Mouse (Mus musculus) stomach, postnatal 0 days (tissue): ENCODE data around the gene Ip6k2. TPM values are rescaled to one million over a fixed set of nuclear protein-coding genes. Genes with fewer than 3 reads are reported as not detected.

Experiments used
- ATAC-seq: fragments of 200-750 bp; cut with Nextera tagmentation; 2 replicates; pipeline ENCODE4 v1.8.0; 2017; ENCODE audit not compliant: low FRiP score, low TSS enrichment
- DNase-seq: peaks from one replicate; pipeline ENCODE4 v3.0.0-alpha.2; 2016; ENCODE audit warnings: low spot score
- H3K27ac ChIP-seq: fragments of 300-500 bp; sonication (generic); replicated peaks from 2 replicates; pipeline ENCODE4 v1.5.1; 2014; ENCODE audit warnings: mild to moderate bottlenecking, control low read depth
- H3K27me3 ChIP-seq: fragments of 300-500 bp; sonication (generic); 2 replicates; pipeline ENCODE4 v1.6.1; 2014; ENCODE audit warnings: low read length; ENCODE audit not compliant: control insufficient read depth, insufficient read depth
- H3K36me3 ChIP-seq: fragments of 300-500 bp; sonication (generic); 2 replicates; pipeline ENCODE4 v1.6.1; 2014; ENCODE audit warnings: low read length, mixed read lengths; ENCODE audit not compliant: control insufficient read depth, insufficient read depth
- H3K4me1 ChIP-seq: fragments of 300-500 bp; sonication (generic); replicated peaks from 2 replicates; pipeline ENCODE4 v1.6.1; 2014; ENCODE audit warnings: antibody characterized with exemption; ENCODE audit not compliant: control insufficient read depth, insufficient read depth
- H3K4me2 ChIP-seq: fragments of 300-500 bp; sonication (generic); replicated peaks from 2 replicates; pipeline ENCODE4 v1.6.1; 2014; ENCODE audit warnings: low read depth, mild to moderate bottlenecking, control low read depth, moderate library complexity
- H3K4me3 ChIP-seq: fragments of 300-500 bp; sonication (generic); 2 replicates; pipeline ENCODE4 v1.5.1; 2014; ENCODE audit warnings: low read depth, low read length, control low read depth
- H3K9ac ChIP-seq: fragments of 300-500 bp; sonication (generic); 2 replicates; pipeline ENCODE4 v1.6.1; 2014; ENCODE audit warnings: mild to moderate bottlenecking, low read length, control low read depth, mixed read lengths
- H3K9me3 ChIP-seq: fragments of 300-500 bp; sonication (generic); 2 replicates; pipeline ENCODE4 v1.6.1; 2016; ENCODE audit warnings: low read length; ENCODE audit not compliant: control insufficient read depth
- CTCF ChIP-seq: IDR thresholded peaks from 2 replicates; pipeline ENCODE4 v1.5.1; 2016; ENCODE audit warnings: antibody characterized with exemption, low read depth, mild to moderate bottlenecking, moderate library complexity
- EP300 ChIP-seq: optimal IDR thresholded peaks from 2 replicates; pipeline ENCODE3; 2016; ENCODE audit warnings: antibody characterized with exemption
- WGBS: fragments of 180-500 bp; shearing (Covaris S2); extraction: QIAGEN DNeasy Blood & Tissue Kit; methylation state at CpG from one replicate; pipeline ENCODE4 v1.1.7; 2014; 5-methylcytosine and 5-hydroxymethylcytosine counted together
- polyA plus RNA-seq: library from polyadenylated mRNA; unstranded; fragments of >200 nt; fragmentation: Nextera tagmentation; extraction: Ambion mirVana; gene quantifications from 2 replicates; pipeline ENCODE4 v1.2.1, GENCODE M21; 2015

The Ip6k2 gene
- polyA plus RNA-seq, 1 experiment from 2014 or later = 35.7 TPM

GRCm38 (mm10) chr9:108825820-108826699, 42.5 kb downstream of the Ip6k2 start, which contains the start of gene Celsr3:
TSS of gene Celsr3 (plus strand) at chr9:108826320.
- Histone ChIP-seq H3K9me3 (no peaks in the 10 kb centered on the region), H3K27ac (no peak within 1 kb of the TSS), H3K4me1 (0 out of 2 replicates have a peak, but pooled peaks cover 5% of the 10 kb centered on the region), H3K27me3 (peaks cover 21% of the 10 kb centered on the region), H3K4me2 (peak within 1 kb of the TSS; percentile 69), H3K9ac (no peak within 1 kb of the TSS), H3K4me3 (peak within 1 kb of the TSS; percentile 31), H3K36me3 (no peaks in the 10 kb centered on the region)
- 2% methylated on average over 52 of the region's 70 CpGs for WGBS
- DNase-seq (peak; percentile 82), ATAC-seq (peak; percentile 45; the same call in 1 of the 2 replicates)
- no peak for TF ChIP-seq EP300
- no peak for TF ChIP-seq CTCF

- ATAC-seq = peak; percentile 66
- TF ChIP-seq EP300 = no peak
- peak; percentile 7; the same call in 1 of the 2 replicates for TF ChIP-seq CTCF
- Histone ChIP-seq H3K4me3 (peak overlapping the region; percentile 31; the same call in 1 of the 2 replicates), H3K27ac (no peak overlapping the region), H3K4me2 (peak overlapping the region; percentile 69), H3K27me3 (peaks cover 21% of the 10 kb centered on the region), H3K9ac (no peak overlapping the region), H3K36me3 (no peaks in the 10 kb centered on the region), H3K9me3 (no peaks in the 10 kb centered on the region), H3K4me1 (peaks cover 8% of the 10 kb centered on the region)
- DNase-seq = peak; percentile 83
- WGBS = 4% methylated on average over 39 of the region's 39 CpGs
Observed at GRCm38 (mm10) chr9:108826700-108827340, 43.2 kb downstream of the Ip6k2 start.

GRCm38 (mm10) chr9:108827454-108827853, 43.9 kb downstream of the Ip6k2 start:
- Histone ChIP-seq H3K4me2 (peak overlapping the region; percentile 69), H3K4me3 (peak overlapping the region; percentile 31; the same call in 1 of the 2 replicates), H3K27me3 (peaks cover 21% of the 10 kb centered on the region), H3K9me3 (no peaks in the 10 kb centered on the region), H3K27ac (no peak overlapping the region), H3K4me1 (peaks cover 10% of the 10 kb centered on the region), H3K36me3 (no peaks in the 10 kb centered on the region), H3K9ac (no peak overlapping the region)
- WGBS = 6% methylated on average over 34 of the region's 34 CpGs
- DNase-seq = no peak
- ATAC-seq = no peak
- peak; percentile 10; the same call in 1 of the 2 replicates for TF ChIP-seq CTCF
- no peak for TF ChIP-seq EP300

GRCm38 (mm10) chr9:108827906-108828305, 44.3 kb downstream of the Ip6k2 start:
- peaks cover 21% of the 10 kb centered on the region for H3K27me3 ChIP-seq
- WGBS = 59% methylated on average over 18 of the region's 18 CpGs
- H3K36me3 ChIP-seq = no peaks in the 10 kb centered on the region
- H3K4me1 ChIP-seq = peaks cover 10% of the 10 kb centered on the region
- TF ChIP-seq CTCF (no peak), EP300 (no peak)
- H3K4me3 ChIP-seq = no peak overlapping the region
- ATAC-seq (no peak), DNase-seq (no peak)
- no peaks in the 10 kb centered on the region for H3K9me3 ChIP-seq
- no peak overlapping the region for H3K4me2 ChIP-seq
- no peak overlapping the region for H3K27ac ChIP-seq
- H3K9ac ChIP-seq = no peak overlapping the region

GRCm38 (mm10) chr9:108831637-108832036, 48.0 kb downstream of the Ip6k2 start:
- Histone ChIP-seq H3K9ac (peak overlapping the region; percentile 23; the same call in 1 of the 2 replicates), H3K27ac (no peak overlapping the region), H3K4me3 (peak overlapping the region; percentile 46), H3K4me1 (peaks cover 10% of the 10 kb centered on the region), H3K36me3 (no peaks in the 10 kb centered on the region), H3K4me2 (peak overlapping the region; percentile 90), H3K9me3 (no peaks in the 10 kb centered on the region), H3K27me3 (peaks cover 3% of the 10 kb centered on the region; the same call in 1 of the 2 replicates)
- ATAC-seq (no peak), DNase-seq (no peak)
- TF ChIP-seq EP300 (no peak), CTCF (no peak)
- WGBS = 7% methylated on average over 23 of the region's 23 CpGs
